Mouse (Mus musculus) heart, postnatal 0 days (tissue): ENCODE measurements around the gene Dcaf8.

Experiments used
- CTCF ChIP-seq: IDR thresholded peaks from 2 replicates; pipeline ENCODE4 v1.5.1; 2016; ENCODE audit warnings: antibody characterized with exemption, control low read depth, low read depth
- EP300 ChIP-seq: IDR thresholded peaks from 2 replicates; pipeline ENCODE4 v1.6.1; 2016; ENCODE audit warnings: antibody characterized with exemption, low read depth

GRCm38 (mm10) chr1:172181777-172182176 lies 33.9 kb downstream of the Dcaf8 start:
- TF ChIP-seq CTCF (no peak), EP300 (no peak)
